Mouse (Mus musculus) stomach, postnatal 0 days (tissue): Measurements from ENCODE around the gene Sec1. TPM values are rescaled to one million over a fixed set of nuclear protein-coding genes. Genes with fewer than 3 reads are reported as not detected.

Experiments used
- ATAC-seq: fragments of 200-750 bp; cut with Nextera tagmentation; 2 replicates; pipeline ENCODE4 v1.8.0; 2017; ENCODE audit not compliant: low FRiP score, low TSS enrichment
- DNase-seq: peaks from one replicate; pipeline ENCODE4 v3.0.0-alpha.2; 2016; ENCODE audit warnings: low spot score
- H3K27ac ChIP-seq: fragments of 300-500 bp; sonication (generic); replicated peaks from 2 replicates; pipeline ENCODE4 v1.5.1; 2014; ENCODE audit warnings: mild to moderate bottlenecking, control low read depth
- H3K27me3 ChIP-seq: fragments of 300-500 bp; sonication (generic); 2 replicates; pipeline ENCODE4 v1.6.1; 2014; ENCODE audit warnings: low read length; ENCODE audit not compliant: control insufficient read depth, insufficient read depth
- H3K36me3 ChIP-seq: fragments of 300-500 bp; sonication (generic); 2 replicates; pipeline ENCODE4 v1.6.1; 2014; ENCODE audit warnings: low read length, mixed read lengths; ENCODE audit not compliant: control insufficient read depth, insufficient read depth
- H3K4me1 ChIP-seq: fragments of 300-500 bp; sonication (generic); replicated peaks from 2 replicates; pipeline ENCODE4 v1.6.1; 2014; ENCODE audit warnings: antibody characterized with exemption; ENCODE audit not compliant: control insufficient read depth, insufficient read depth
- H3K4me2 ChIP-seq: fragments of 300-500 bp; sonication (generic); replicated peaks from 2 replicates; pipeline ENCODE4 v1.6.1; 2014; ENCODE audit warnings: low read depth, mild to moderate bottlenecking, control low read depth, moderate library complexity
- H3K4me3 ChIP-seq: fragments of 300-500 bp; sonication (generic); 2 replicates; pipeline ENCODE4 v1.5.1; 2014; ENCODE audit warnings: low read depth, low read length, control low read depth
- H3K9ac ChIP-seq: fragments of 300-500 bp; sonication (generic); 2 replicates; pipeline ENCODE4 v1.6.1; 2014; ENCODE audit warnings: mild to moderate bottlenecking, low read length, control low read depth, mixed read lengths
- H3K9me3 ChIP-seq: fragments of 300-500 bp; sonication (generic); 2 replicates; pipeline ENCODE4 v1.6.1; 2016; ENCODE audit warnings: low read length; ENCODE audit not compliant: control insufficient read depth
- CTCF ChIP-seq: IDR thresholded peaks from 2 replicates; pipeline ENCODE4 v1.5.1; 2016; ENCODE audit warnings: antibody characterized with exemption, low read depth, mild to moderate bottlenecking, moderate library complexity
- EP300 ChIP-seq: optimal IDR thresholded peaks from 2 replicates; pipeline ENCODE3; 2016; ENCODE audit warnings: antibody characterized with exemption
- WGBS: fragments of 180-500 bp; shearing (Covaris S2); extraction: QIAGEN DNeasy Blood & Tissue Kit; methylation state at CpG from one replicate; pipeline ENCODE4 v1.1.7; 2014; 5-methylcytosine and 5-hydroxymethylcytosine counted together
- polyA plus RNA-seq: library from polyadenylated mRNA; unstranded; fragments of >200 nt; fragmentation: Nextera tagmentation; extraction: Ambion mirVana; gene quantifications from 2 replicates; pipeline ENCODE4 v1.2.1, GENCODE M21; 2015

Gene Sec1
- polyA plus RNA-seq, result 0.53 and 0.56 TPM in 2 replicates

- DNase-seq (no peak), ATAC-seq (no peak)
- TF ChIP-seq CTCF (no peak), EP300 (no peak)
- no peaks in the 10 kb centered on the region for H3K27me3 ChIP-seq
- no peaks in the 10 kb centered on the region for H3K9me3 ChIP-seq
- H3K9ac ChIP-seq, result no peak within 1 kb of the TSS
- 91% methylated on average over 50 of the region's 50 CpGs for WGBS
- H3K4me3 ChIP-seq, result no peak within 1 kb of the TSS
- H3K27ac ChIP-seq, result no peak within 1 kb of the TSS
- no peaks in the 10 kb centered on the region for H3K36me3 ChIP-seq
- H3K4me1 ChIP-seq, result no peaks in the 10 kb centered on the region
- H3K4me2 ChIP-seq, result no peak within 1 kb of the TSS
Measured at GRCm38 (mm10) chr7:45693921-45694591, at the start of gene Sec1. Gene Sec1 (minus strand): TSS chr7:45694402.

GRCm38 (mm10) chr7:45742338-45742737, 48.1 kb upstream of the Sec1 start:
- H3K4me2 ChIP-seq, result peak overlapping the region; percentile 43
- no peak overlapping the region for H3K27ac ChIP-seq
- H3K9ac ChIP-seq, result 0 out of 2 replicates have a peak overlapping the region, but pooled peaks have one; percentile 4
- H3K36me3 ChIP-seq, result no peaks in the 10 kb centered on the region
- no peaks in the 10 kb centered on the region for H3K9me3 ChIP-seq
- DNase-seq (peak; percentile 57), ATAC-seq (peak; percentile 33)
- H3K4me3 ChIP-seq, result no peak overlapping the region
- no peaks in the 10 kb centered on the region for H3K4me1 ChIP-seq
- TF ChIP-seq CTCF, result peak; percentile 58
- no peak for TF ChIP-seq EP300
- no peaks in the 10 kb centered on the region for H3K27me3 ChIP-seq
- 31% methylated on average over 19 of the region's 19 CpGs for WGBS

- Histone ChIP-seq H3K4me3 (no peak overlapping the region), H3K4me2 (peak overlapping the region; percentile 43), H3K27ac (no peak overlapping the region), H3K9me3 (no peaks in the 10 kb centered on the region), H3K36me3 (no peaks in the 10 kb centered on the region), H3K27me3 (no peaks in the 10 kb centered on the region), H3K9ac (no peak overlapping the region), H3K4me1 (no peaks in the 10 kb centered on the region)
- peak; percentile 43; the same call in 1 of the 2 replicates for ATAC-seq
- peak; percentile 46 for DNase-seq
- WGBS, result 36% methylated on average over 11 of the region's 11 CpGs
- no peak for TF ChIP-seq EP300
- no peak for TF ChIP-seq CTCF
Measured at GRCm38 (mm10) chr7:45741777-45742176, 47.6 kb upstream of the Sec1 start.

GRCm38 (mm10) chr7:45741308-45741707, 47.1 kb upstream of the Sec1 start:
- Histone ChIP-seq H3K9ac (no peak overlapping the region), H3K36me3 (no peaks in the 10 kb centered on the region), H3K27me3 (no peaks in the 10 kb centered on the region), H3K27ac (no peak overlapping the region), H3K4me1 (no peaks in the 10 kb centered on the region), H3K4me2 (no peak overlapping the region), H3K4me3 (no peak overlapping the region), H3K9me3 (no peaks in the 10 kb centered on the region)
- TF ChIP-seq EP300 (no peak), CTCF (no peak)
- ATAC-seq (no peak), DNase-seq (no peak)
- 83% methylated on average over 12 of the region's 12 CpGs for WGBS

- no peaks in the 10 kb centered on the region for H3K4me1 ChIP-seq
- no peak overlapping the region for H3K27ac ChIP-seq
- H3K9ac ChIP-seq, result no peak overlapping the region
- WGBS, result 62% methylated on average over 10 of the region's 10 CpGs
- peak; percentile 16 for DNase-seq
- no peaks in the 10 kb centered on the region for H3K9me3 ChIP-seq
- H3K36me3 ChIP-seq, result no peaks in the 10 kb centered on the region
- H3K4me3 ChIP-seq, result no peak overlapping the region
- TF ChIP-seq CTCF, result no peak
- no peak for TF ChIP-seq EP300
- no peak overlapping the region for H3K4me2 ChIP-seq
- no peaks in the 10 kb centered on the region for H3K27me3 ChIP-seq
- no peak for ATAC-seq
Measured at GRCm38 (mm10) chr7:45739820-45740219, 45.6 kb upstream of the Sec1 start.

GRCm38 (mm10) chr7:45739162-45739763, 45.1 kb upstream of the Sec1 start:
- Histone ChIP-seq H3K4me2 (no peak overlapping the region), H3K4me1 (no peaks in the 10 kb centered on the region), H3K27me3 (no peaks in the 10 kb centered on the region), H3K9ac (no peak overlapping the region), H3K27ac (no peak overlapping the region), H3K9me3 (no peaks in the 10 kb centered on the region), H3K36me3 (no peaks in the 10 kb centered on the region), H3K4me3 (no peak overlapping the region)
- peak; percentile 89 for DNase-seq
- ATAC-seq, result peak; percentile 81
- TF ChIP-seq EP300 (no peak), CTCF (peak; percentile 94)
- WGBS, result 10% methylated on average over 9 of the region's 9 CpGs
